Mouse (Mus musculus) T-helper 1 cell (primary cell): ENCODE data around the gene Vps72.

Source experiments
- in situ Hi-C: fragments of 300-600 bp; cut with MboI, MseI; formaldehyde crosslinking; loops from one replicate; pipeline ENCODE4 v1.15.1; 2025; ENCODE audit warnings: high pct_unique_total_duplicates

The Vps72 gene

GRCm38 (mm10) chr3:95164840-95165239, 54.0 kb downstream of the Vps72 start:
- in situ Hi-C loops = no loop called here

GRCm38 (mm10) chr3:95169996-95170395, 59.2 kb downstream of the Vps72 start:
- in situ Hi-C loops = no loop called here

DNA sequence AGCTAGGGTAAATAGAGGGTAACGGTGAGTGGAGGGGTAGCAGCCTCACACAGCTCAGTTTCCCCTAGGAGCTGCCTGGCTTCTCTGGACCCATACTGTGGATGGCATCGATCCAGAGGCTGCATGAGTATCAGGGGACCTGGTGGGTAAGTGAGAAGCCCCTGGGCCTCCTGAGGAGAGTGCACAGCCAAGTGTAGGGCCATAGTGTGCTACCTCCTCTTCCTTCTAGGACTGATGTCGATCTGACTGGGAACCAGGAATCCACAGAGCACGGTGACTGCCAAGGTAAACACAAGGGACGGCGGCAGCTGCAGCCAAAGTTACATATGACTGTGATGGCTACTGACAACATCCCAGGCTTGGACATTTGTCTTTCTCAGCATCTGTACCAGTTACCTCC, 60.3 kb downstream of the Vps72 start:
- in situ Hi-C loops = no loop called here
